Mouse (Mus musculus) heart, adult 18-20 months (tissue): Measurements from ENCODE around the gene Gm42372. TPM values are rescaled to one million over a fixed set of nuclear protein-coding genes. Genes with fewer than 3 reads are reported as not detected.

Source experiments
- DNase-seq, 2 experiments: peaks; one replicate each; pipeline ENCODE4 v3.0.0; 2021 to 2022; ENCODE audit warnings: mixed read lengths in 1 of 2
- total RNA-seq, 2 experiments: library from RNA; stranded (reverse); gene quantifications; 2 replicates each; pipeline ENCODE4 v1.2.3; 2021

The Gm42372 gene
- total RNA-seq, 2 experiments from 2014 or later = 0.08 TPM; not detected in 1

- DNase-seq = no peak
Observed at GRCm38 (mm10) chr7:17030239-17030638, 47.4 kb downstream of the Gm42372 start.

Other genes starting within 250 kb of the Gm42372 start
- 10 to 100 TPM; 66.9 to 78.5 TPM for gene Ap2s1, start 244.7 kb upstream of the Gm42372 start, total RNA-seq
- gene Slc1a5, start 201.7 kb upstream of the Gm42372 start, total RNA-seq = 10 to 100 TPM; 13.0 to 26.3 TPM
- gene Strn4, start 167.2 kb upstream of the Gm42372 start, total RNA-seq = 10 to 100 TPM; 50.3 to 60.0 TPM
- gene Fkrp, start 166.4 kb upstream of the Gm42372 start, total RNA-seq = 10 to 100 TPM; 49.1 to 53.1 TPM
- gene Prkd2, start 140.2 kb upstream of the Gm42372 start, total RNA-seq = 10 to 100 TPM; 19.7 to 22.2 TPM
- 1 to 10 TPM; 8.7 to 9.4 TPM for gene Dact3, start 107.8 kb upstream of the Gm42372 start, total RNA-seq
- gene Gng8, start 91.3 kb upstream of the Gm42372 start, total RNA-seq = under 1 TPM in 1 of 2 experiments, not detected in 1; 0.47 TPM
- gene Ptgir, start 76.6 kb upstream of the Gm42372 start, total RNA-seq = 1 to 10 TPM; 1.5 TPM
- 100 to 1,000 TPM; 166 to 200 TPM for gene Calm3, start 59.0 kb upstream of the Gm42372 start, total RNA-seq
- 1 to 10 TPM; 3.7 to 4.0 TPM for gene Pnmal2, start 38.4 kb upstream of the Gm42372 start, total RNA-seq
- not detected for gene Pnmal1, start 23.4 kb upstream of the Gm42372 start, total RNA-seq
- gene Ccdc8, start 9.6 kb downstream of the Gm42372 start, total RNA-seq = 1 to 10 TPM; 3.8 to 4.5 TPM
- gene Ppp5c, start 44.8 kb downstream of the Gm42372 start, total RNA-seq = 10 to 100 TPM; 98.8 to 98.9 TPM
- gene Hif3a, start 79.3 kb downstream of the Gm42372 start, total RNA-seq = 1 to 10 TPM; 1.9 to 4.1 TPM
- under 1 TPM in 1 of 2 experiments, not detected in 1; 0.08 TPM for gene Psg16, start 91.0 kb downstream of the Gm42372 start, total RNA-seq
- not detected for gene Ceacam3, start 167.2 kb downstream of the Gm42372 start, total RNA-seq
- gene Psg29, start 220.4 kb downstream of the Gm42372 start, total RNA-seq = not detected